Mouse (Mus musculus) gastrocnemius, adult 8-10 months (tissue): ENCODE data around the gene Trim72. TPM values are rescaled to one million over a fixed set of nuclear protein-coding genes. Genes with fewer than 3 reads are reported as not detected.
"Not testable (repeated sequence)": the region's sequence is repeated elsewhere in the genome, so short reads cannot be mapped to it uniquely, and the experiment has no call there.

Experiments
- DNase-seq, 2 experiments: peaks; one replicate each; pipeline ENCODE4 v3.0.0; 2022; ENCODE audit warnings: low spot score in 2 of 2
- total RNA-seq, 4 experiments: library from RNA; stranded (reverse); gene quantifications; 2 replicates each; pipeline ENCODE4 v1.2.4; 2022

Trim72 gene
- total RNA-seq, 4 experiments from 2014 or later, result 204 to 246 (median 223) TPM

- no peak for DNase-seq
These were observed 2.4 kb downstream of the Trim72 start for GRCm38 (mm10) chr7:128006193-128006592.

- DNase-seq, result no peak
These were observed 6.1 kb downstream of the Trim72 start for GRCm38 (mm10) chr7:128009715-128010340.

GRCm38 (mm10) chr7:128012136-128012780 is 8.5 kb downstream of the Trim72 start:
- DNase-seq, result no peak

- DNase-seq, result no peak
These were observed 9.4 kb downstream of the Trim72 start for GRCm38 (mm10) chr7:128013116-128013515.

GRCm38 (mm10) chr7:128016134-128016533 is 12.4 kb downstream of the Trim72 start:
- not testable (repeated sequence) for DNase-seq

GRCm38 (mm10) chr7:128016650-128017049 is 12.9 kb downstream of the Trim72 start:
- DNase-seq, result no peak

- no peak for DNase-seq
These were observed 14.5 kb downstream of the Trim72 start for GRCm38 (mm10) chr7:128018275-128018674.

GRCm38 (mm10) chr7:128019187-128019586 is 15.4 kb downstream of the Trim72 start:
- DNase-seq, result no peak

GRCm38 (mm10) chr7:128022974-128023373 is 19.2 kb downstream of the Trim72 start:
- no peak for DNase-seq

- DNase-seq, result no peak
These were observed 19.8 kb downstream of the Trim72 start for GRCm38 (mm10) chr7:128023565-128023964.

- DNase-seq, result no peak
These were observed 20.6 kb downstream of the Trim72 start for GRCm38 (mm10) chr7:128024364-128024763.

- no peak for DNase-seq
These were observed 21.2 kb downstream of the Trim72 start for GRCm38 (mm10) chr7:128024932-128025331.

GRCm38 (mm10) chr7:128025381-128025780 is 21.6 kb downstream of the Trim72 start:
- DNase-seq, result no peak

- no peak for DNase-seq
These were observed 27.7 kb downstream of the Trim72 start for GRCm38 (mm10) chr7:128031403-128031976.

- no peak for DNase-seq
These were observed 28.7 kb downstream of the Trim72 start for GRCm38 (mm10) chr7:128032290-128032988.

- DNase-seq, result no peak
These were observed 29.2 kb downstream of the Trim72 start for GRCm38 (mm10) chr7:128032989-128033293.

- DNase-seq, result no peak
These were observed 29.9 kb downstream of the Trim72 start for GRCm38 (mm10) chr7:128033616-128034015.

- DNase-seq, result not testable (repeated sequence)
These were observed 38.5 kb downstream of the Trim72 start for GRCm38 (mm10) chr7:128042161-128042820.

- DNase-seq, result no peak
These were observed 40.5 kb downstream of the Trim72 start for GRCm38 (mm10) chr7:128044142-128044785.

- no peak for DNase-seq
These were observed 41.9 kb downstream of the Trim72 start for GRCm38 (mm10) chr7:128045640-128046039.

GRCm38 (mm10) chr7:128048819-128049218 is 45.1 kb downstream of the Trim72 start:
- no peak for DNase-seq
